Mouse (Mus musculus) hindlimb bud, embryonic 11.5 days (tissue): Measurements from ENCODE around the gene Cdh5.

Experiments used
- DNase-seq: peaks from one replicate; pipeline ENCODE4 v3.0.0-alpha.2; 2012; ENCODE audit warnings: low read depth, low spot score; ENCODE audit errors: extremely low spot score

The Cdh5 gene

DNA sequence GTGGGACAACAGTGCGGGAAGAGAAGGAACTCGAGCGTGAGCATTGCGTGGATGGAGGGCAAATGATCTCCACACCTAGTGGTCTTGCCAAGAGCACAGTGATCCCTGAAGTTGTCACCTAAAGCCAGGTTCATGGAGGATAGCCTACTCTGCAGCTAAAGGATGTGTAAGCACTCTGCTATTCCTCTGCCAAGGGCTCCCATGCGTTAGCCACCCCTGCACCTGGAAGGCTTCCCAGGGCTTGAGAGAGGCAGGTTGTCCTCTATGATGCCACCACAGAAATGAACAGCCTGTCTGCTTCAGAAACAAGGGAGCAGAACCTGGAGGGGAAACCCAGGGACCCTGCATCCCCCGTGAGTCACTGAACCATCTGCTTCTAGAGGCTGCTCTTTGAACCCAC lies 86.2 kb downstream of the Cdh5 start:
- DNase-seq: no peak

DNA sequence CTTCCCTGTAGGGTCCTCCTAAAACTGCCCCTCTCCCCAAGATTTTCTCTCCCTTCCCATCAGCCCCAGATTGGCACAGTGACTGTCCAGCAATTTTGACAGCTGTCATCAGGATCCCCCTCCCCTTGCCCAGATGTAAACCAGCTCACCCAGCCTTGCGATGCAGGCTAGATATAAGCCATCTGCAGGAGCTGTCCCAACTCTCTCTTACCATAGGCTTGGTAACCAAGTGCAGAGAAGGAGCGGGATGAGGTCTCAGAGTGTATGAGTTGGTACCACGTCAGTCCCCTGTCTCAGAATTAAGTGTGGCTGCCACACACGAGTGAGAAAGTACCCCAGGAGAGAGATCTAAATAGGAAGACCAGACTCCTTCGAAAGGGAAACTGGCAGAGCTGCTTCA lies 87.0 kb downstream of the Cdh5 start:
- no peak for DNase-seq

DNA sequence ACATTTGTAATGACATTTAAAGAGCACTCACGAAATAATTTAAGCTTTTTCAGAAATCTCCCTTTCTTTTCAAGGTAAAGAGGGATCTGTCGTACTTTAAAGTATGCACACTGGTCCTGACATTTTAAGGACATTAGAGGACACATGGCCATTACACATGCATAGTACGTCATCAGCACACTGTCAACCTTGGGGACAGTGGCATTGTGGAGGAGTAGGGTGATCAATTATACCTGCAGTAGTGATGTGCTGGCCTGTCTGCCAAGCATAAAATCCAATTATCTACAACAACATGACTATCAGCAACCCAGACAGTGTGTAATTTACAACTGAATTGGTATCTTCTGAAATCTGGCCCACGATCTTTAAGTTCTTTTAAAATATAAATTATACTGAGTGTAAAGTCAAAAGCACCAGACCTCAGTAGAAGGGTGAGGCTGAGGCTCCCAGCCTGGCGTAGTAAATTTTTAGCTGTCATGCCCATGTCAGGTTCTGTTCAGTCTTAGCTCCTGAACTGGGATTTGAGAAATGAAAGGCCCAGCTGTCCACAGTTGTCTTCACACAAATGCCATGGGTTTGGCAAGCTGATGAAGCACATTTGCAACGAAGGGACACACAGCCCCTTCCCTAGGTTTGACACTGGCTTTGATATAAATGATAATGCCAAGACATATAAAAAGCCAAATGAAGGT lies 89.5 kb downstream of the Cdh5 start:
- no peak for DNase-seq

DNA sequence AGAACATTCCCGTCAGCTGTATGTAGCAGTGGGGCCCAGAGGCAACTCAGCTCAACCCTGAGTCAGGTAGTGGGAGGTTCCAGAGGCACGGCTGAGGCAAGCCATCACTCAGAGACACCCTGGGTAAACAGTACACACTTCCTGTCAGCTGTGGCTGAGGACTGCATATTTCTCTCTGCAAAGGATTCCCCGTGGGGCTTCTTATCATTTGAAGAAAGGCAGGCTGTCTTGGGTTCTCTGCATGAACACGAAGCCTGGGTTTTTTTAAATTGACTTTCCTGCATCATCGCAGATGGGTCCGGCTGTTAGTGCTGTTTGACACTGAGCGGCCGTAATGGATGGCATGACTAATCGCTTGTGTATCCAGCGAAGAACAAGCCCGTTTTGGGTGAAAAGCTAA lies 90.1 kb downstream of the Cdh5 start:
- DNase-seq: no peak
